Mouse (Mus musculus) CH12.LX (cell line): ENCODE data around the gene Apeh. TPM values are rescaled to one million over a fixed set of nuclear protein-coding genes. Genes with fewer than 3 reads are reported as not detected.

ENCODE experiments used
- DNase-seq: peaks from one replicate; pipeline ENCODE4 v3.0.0-alpha.2; 2013; ENCODE audit errors: extremely low read depth
- H3K27ac ChIP-seq: 2 replicates; pipeline ENCODE4 v1.5.1; 2012; ENCODE audit warnings: low read depth, mild to moderate bottlenecking, control low read depth, moderate library complexity; ENCODE audit not compliant: insufficient read depth
- H3K27me3 ChIP-seq: replicated peaks from 2 replicates; pipeline ENCODE3; 2012; ENCODE audit warnings: inconsistent platforms
- H3K36me3 ChIP-seq, 2 experiments: replicated peaks in 1 of 2; 2 replicates each; pipeline versions ENCODE3 to v1.6.1; 2012; ENCODE audit warnings: inconsistent platforms in 1 of 2, low read length in 1 of 2, mild to moderate bottlenecking in 1 of 2, mixed read lengths in 1 of 2, moderate library complexity in 1 of 2; ENCODE audit not compliant: control insufficient read depth in 1 of 2, insufficient read depth in 1 of 2
- H3K4me1 ChIP-seq, 2 experiments: 2 replicates each; pipeline ENCODE4 v1.6.1; 2012; ENCODE audit warnings: inconsistent platforms in 1 of 2, moderate library complexity in 1 of 2; ENCODE audit not compliant: insufficient read depth in 2 of 2, control insufficient read depth in 1 of 2
- H3K4me2 ChIP-seq: 2 replicates; pipeline ENCODE4 v1.6.1; 2012; ENCODE audit warnings: low read depth, mild to moderate bottlenecking, control low read depth; ENCODE audit not compliant: poor library complexity, insufficient read depth, severe bottlenecking
- H3K4me3 ChIP-seq, 3 experiments: fragments of 150-350 bp in 1 of 3; sonication (generic) in 1 of 3; replicated peaks in 1 of 3; 2 replicates each; pipeline versions ENCODE3 to v1.5.1; 2011 to 2012; ENCODE audit warnings: low read depth in 2 of 3, low read length in 2 of 3, mild to moderate bottlenecking in 2 of 3, moderate library complexity in 2 of 3, control low read depth in 1 of 3, improper control_type of control experiment in 1 of 3, inconsistent platforms in 1 of 3, mixed read lengths in 1 of 3; ENCODE audit not compliant: poor library complexity in 1 of 3
- H3K79me2 ChIP-seq: replicated peaks from 2 replicates; pipeline ENCODE4 v1.6.1; 2012; ENCODE audit warnings: mild to moderate bottlenecking, moderate library complexity; ENCODE audit not compliant: control insufficient read depth, poor library complexity, insufficient read depth, severe bottlenecking; ENCODE audit errors: extremely low read depth
- H3K9ac ChIP-seq: 2 replicates; pipeline ENCODE4 v1.6.1; 2012; ENCODE audit warnings: low read depth, mild to moderate bottlenecking, control low read depth, moderate library complexity; ENCODE audit not compliant: insufficient read depth
- H3K9me3 ChIP-seq: replicated peaks from 2 replicates; pipeline ENCODE3; 2012; ENCODE audit warnings: low read length, inconsistent platforms, mixed read lengths
- BHLHE40 ChIP-seq: IDR thresholded peaks from 2 replicates; pipeline ENCODE4 v1.6.1; 2011; ENCODE audit warnings: mild to moderate bottlenecking, low read depth, low read length, improper control_type of control experiment
- CHD1 ChIP-seq: IDR thresholded peaks from 2 replicates; pipeline ENCODE4 v1.6.1; 2012; ENCODE audit warnings: low read depth, low read length, improper control_type of control experiment, inconsistent platforms
- CHD2 ChIP-seq: IDR thresholded peaks from 2 replicates; pipeline ENCODE4 v1.6.1; 2011; ENCODE audit warnings: low read length, improper control_type of control experiment
- CTCF ChIP-seq, 2 experiments: IDR thresholded peaks in 1 of 2; conservative IDR thresholded peaks in 1 of 2; 2 replicates each; pipeline ENCODE4 v1.5.1; 2011 to 2012; ENCODE audit warnings: low read depth in 2 of 2, low read length in 2 of 2, improper control_type of control experiment in 1 of 2, inconsistent platforms in 1 of 2, mild to moderate bottlenecking in 1 of 2, moderate library complexity in 1 of 2
- E2F4 ChIP-seq: IDR thresholded peaks from 2 replicates; pipeline ENCODE4 v1.6.1; 2011; ENCODE audit warnings: low read depth, low read length, improper control_type of control experiment; ENCODE audit not compliant: insufficient replicate concordance
- EP300 ChIP-seq: IDR thresholded peaks from 2 replicates; pipeline ENCODE4 v1.6.1; 2011; ENCODE audit warnings: low read length, improper control_type of control experiment
- ETS1 ChIP-seq: conservative IDR thresholded peaks from 2 replicates; pipeline ENCODE4 v1.6.1; 2012; ENCODE audit warnings: low read depth, mild to moderate bottlenecking, inconsistent platforms, low read length, improper control_type of control experiment, moderate library complexity
- GABPA ChIP-seq: IDR thresholded peaks from 2 replicates; pipeline ENCODE4 v1.6.1; 2012; ENCODE audit warnings: low read depth, low read length, improper control_type of control experiment, inconsistent platforms; ENCODE audit not compliant: insufficient replicate concordance
- HCFC1 ChIP-seq: IDR thresholded peaks from 2 replicates; pipeline ENCODE4 v1.6.1; 2012; ENCODE audit warnings: low read depth, mild to moderate bottlenecking, inconsistent platforms, low read length, improper control_type of control experiment
- IRF4 ChIP-seq: IDR thresholded peaks from 2 replicates; pipeline ENCODE4 v1.6.1; 2014; ENCODE audit warnings: low read depth, mild to moderate bottlenecking, inconsistent platforms, low read length, improper control_type of control experiment
- JUN ChIP-seq: IDR thresholded peaks from 2 replicates; pipeline ENCODE4 v1.6.1; 2011; ENCODE audit warnings: low read depth, mild to moderate bottlenecking, low read length, improper control_type of control experiment, moderate library complexity; ENCODE audit not compliant: insufficient read depth
- JUND ChIP-seq: conservative IDR thresholded peaks from 2 replicates; pipeline ENCODE4 v1.6.1; 2011; ENCODE audit warnings: low read depth, low read length, improper control_type of control experiment
- MAX ChIP-seq: IDR thresholded peaks from 2 replicates; pipeline ENCODE4 v1.6.1; 2011; ENCODE audit warnings: low read length, improper control_type of control experiment
- MAZ ChIP-seq: IDR thresholded peaks from 2 replicates; pipeline ENCODE4 v1.6.1; 2012; ENCODE audit warnings: low read depth, mild to moderate bottlenecking, inconsistent platforms, low read length, improper control_type of control experiment, moderate library complexity
- MEF2A ChIP-seq: IDR thresholded peaks from 2 replicates; pipeline ENCODE4 v1.6.1; 2014; ENCODE audit warnings: low read depth, mild to moderate bottlenecking, inconsistent platforms, low read length, improper control_type of control experiment, borderline replicate concordance
- MYC ChIP-seq: IDR thresholded peaks from 2 replicates; pipeline ENCODE4 v1.6.1; 2011; ENCODE audit warnings: low read depth, mild to moderate bottlenecking, improper control_type of control experiment, low read length
- NELFE ChIP-seq: IDR thresholded peaks from 2 replicates; pipeline ENCODE4 v1.6.1; 2011; ENCODE audit warnings: low read depth, low read length, improper control_type of control experiment
- POLR2AphosphoS2 ChIP-seq: IDR thresholded peaks from 2 replicates; pipeline ENCODE4 v1.6.1; 2011; ENCODE audit warnings: low read depth, low read length, improper control_type of control experiment
- RAD21 ChIP-seq: IDR thresholded peaks from 2 replicates; pipeline ENCODE4 v1.6.1; 2011; ENCODE audit warnings: low read depth, mild to moderate bottlenecking, low read length, improper control_type of control experiment, moderate library complexity
- RCOR1 ChIP-seq: conservative IDR thresholded peaks from 2 replicates; pipeline ENCODE4 v1.6.1; 2012; ENCODE audit warnings: low read depth, mild to moderate bottlenecking, inconsistent platforms, low read length, improper control_type of control experiment
- SIN3A ChIP-seq: IDR thresholded peaks from 2 replicates; pipeline ENCODE4 v1.6.1; 2012; ENCODE audit warnings: low read length, improper control_type of control experiment, inconsistent platforms
- SMC3 ChIP-seq: IDR thresholded peaks from 2 replicates; pipeline ENCODE4 v1.6.1; 2011; ENCODE audit warnings: low read depth, low read length, improper control_type of control experiment
- TBP ChIP-seq: conservative IDR thresholded peaks from 2 replicates; pipeline ENCODE4 v1.6.1; 2011; ENCODE audit warnings: low read depth, low read length, improper control_type of control experiment
- TCF12 ChIP-seq: IDR thresholded peaks from 2 replicates; pipeline ENCODE4 v1.6.1; 2014; ENCODE audit warnings: low read depth, mild to moderate bottlenecking, inconsistent platforms, low read length, improper control_type of control experiment
- UBTF ChIP-seq: IDR thresholded peaks from 2 replicates; pipeline ENCODE4 v1.6.1; 2012; ENCODE audit warnings: low read depth, mild to moderate bottlenecking, inconsistent platforms, low read length, improper control_type of control experiment, moderate library complexity
- USF1 ChIP-seq: IDR thresholded peaks from 2 replicates; pipeline ENCODE4 v1.6.1; 2014; ENCODE audit warnings: low read depth, mild to moderate bottlenecking, inconsistent platforms, low read length, improper control_type of control experiment
- USF2 ChIP-seq: conservative IDR thresholded peaks from 2 replicates; pipeline ENCODE4 v1.6.1; 2011; ENCODE audit warnings: low read depth, low read length, improper control_type of control experiment
- ZMIZ1 ChIP-seq: IDR thresholded peaks from 2 replicates; pipeline ENCODE4 v1.6.1; 2012; ENCODE audit warnings: low read depth, mild to moderate bottlenecking, inconsistent platforms, low read length, improper control_type of control experiment
- ZNF384 ChIP-seq: IDR thresholded peaks from 2 replicates; pipeline ENCODE4 v1.6.1; 2012; ENCODE audit warnings: low read depth, low read length, improper control_type of control experiment, inconsistent platforms
- dilution Hi-C: fragments of 300-500 bp; cut with MboI; formaldehyde crosslinking; loops from 2 replicates; pipeline ENCODE4 v1.14.3; 2020; ENCODE audit warnings: low sequenced_read_pairs; ENCODE audit not compliant: extremely low pct_unique_long_range_greater_than_20kb, extremely low pct_ligation_motif_present
- in situ Hi-C: fragments of 300-500 bp; cut with MboI; formaldehyde crosslinking; loops from 3 replicates; pipeline ENCODE4 v1.14.3; 2019; ENCODE audit warnings: low sequenced_read_pairs, low pct_ligation_motif_present, low pct_unique_long_range_greater_than_20kb, mixed read lengths
- polyA plus RNA-seq: library from polyadenylated mRNA; unstranded; fragments of >175 nt; gene quantifications from 2 replicates; pipeline ENCODE4 v1.2.1, GENCODE M21; 2012; ENCODE audit warnings: low read depth; ENCODE audit not compliant: insufficient read length
- total RNA-seq, 2 experiments: library from RNA; depleted of rRNA; stranded (reverse); fragments of 300-350 nt in 1 of 2; fragments of >200 nt in 1 of 2; gene quantifications; 2 replicates each; pipeline ENCODE4 v1.2.3; 2012 to 2014

The Apeh gene
- total and polyA plus RNA-seq, 3 experiments, result 36.2 to 69.5 (median 53.2) TPM

DNA sequence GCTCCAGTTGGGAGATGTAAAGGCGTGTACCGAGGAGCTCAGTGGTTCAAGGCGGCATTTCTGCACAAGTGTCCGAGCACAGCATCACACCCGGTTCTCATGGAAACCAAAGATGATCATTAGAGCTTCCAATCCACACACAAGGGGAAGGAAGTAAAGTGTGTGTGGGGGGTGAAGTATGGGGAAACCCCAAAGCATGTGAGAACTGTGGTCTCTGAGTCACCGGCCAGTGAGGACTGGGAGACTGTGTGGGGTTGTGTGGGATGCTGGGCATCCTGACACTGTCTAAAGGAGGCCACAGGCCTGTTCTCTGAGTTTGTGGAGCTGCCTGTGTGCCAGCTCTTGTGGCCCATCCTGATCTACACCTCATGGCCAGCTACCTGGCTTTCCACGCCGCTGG lies 26.3 kb upstream of the Apeh start:
- peaks cover 29 to 58% of the 10 kb centered on the region in 2 experiments for H3K4me1 ChIP-seq
- TF ChIP-seq USF2, result no peak
- TF ChIP-seq RAD21, result no peak
- TF ChIP-seq BHLHE40, result peak; percentile 78
- TF ChIP-seq RCOR1, result no peak
- no peak for TF ChIP-seq POLR2AphosphoS2
- TF ChIP-seq CHD2, result no peak
- TF ChIP-seq CHD1, result no peak
- TF ChIP-seq SIN3A, result no peak
- TF ChIP-seq MEF2A, result no peak
- no peak for TF ChIP-seq SMC3
- no peak for TF ChIP-seq USF1
- TF ChIP-seq MAZ, result no peak
- no peak; the same call in 1 of the 2 replicates for TF ChIP-seq IRF4
- TF ChIP-seq ZNF384, result no peak
- peak; percentile 68 for TF ChIP-seq ETS1
- peak; percentile 72 for TF ChIP-seq EP300
- no peak for TF ChIP-seq ZMIZ1
- TF ChIP-seq NELFE, result no peak
- TF ChIP-seq TBP, result 0 out of 2 replicates have a peak, but pooled peaks have one; percentile 39
- peak; percentile 21; the same call in 1 of the 2 replicates for TF ChIP-seq TCF12
- peak; percentile 67 for TF ChIP-seq MYC
- no peak for TF ChIP-seq UBTF
- in situ Hi-C loops, result no loop called here

DNA sequence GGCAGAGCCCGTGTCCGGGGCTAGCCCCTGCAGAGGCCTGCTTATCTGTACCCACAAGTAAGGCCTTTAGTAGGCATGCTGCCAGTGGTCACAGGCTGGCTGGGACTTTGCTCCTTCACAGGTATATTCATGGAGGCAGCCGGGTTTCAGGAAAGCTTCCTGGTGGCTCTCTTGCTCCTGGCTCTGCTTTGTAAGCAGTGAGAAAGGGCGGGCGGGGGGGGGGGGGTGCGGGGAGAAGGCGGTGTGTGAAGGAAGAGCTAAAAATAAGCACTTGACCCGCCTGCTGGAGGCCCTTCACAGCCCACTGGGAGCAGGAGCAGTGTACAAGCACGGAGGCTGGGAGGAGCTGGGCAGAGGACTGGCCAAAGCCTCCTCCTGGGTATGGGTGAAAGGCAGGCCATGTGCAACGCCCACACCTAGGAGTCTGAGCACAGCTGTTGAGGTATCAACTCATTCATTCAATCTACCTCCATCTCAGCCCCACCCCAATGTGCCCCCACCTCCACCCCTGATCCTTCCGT lies 25.5 kb upstream of the Apeh start:
- H3K79me2 ChIP-seq, result no peaks in the 10 kb centered on the region
- TF ChIP-seq MEF2A, result no peak
- no peak for TF ChIP-seq HCFC1
- TF ChIP-seq GABPA, result no peak
- TF ChIP-seq MYC, result no peak
- no peak for TF ChIP-seq CHD2
- no peak for TF ChIP-seq MAX
- TF ChIP-seq EP300, result no peak
- TF ChIP-seq CTCF (conservative IDR thresholded peaks at IDR 0.05 in 1 of 2, IDR thresholded peaks at IDR 0.05 in 1 of 2; ENCODE audit: low read depth in 2 of 2, low read length in 2 of 2), result no peak
- no peak for TF ChIP-seq JUND
- TF ChIP-seq ZMIZ1, result no peak
- no peak for TF ChIP-seq RCOR1
- no peak for TF ChIP-seq JUN
- TF ChIP-seq E2F4, result no peak
- TF ChIP-seq SMC3, result no peak
- TF ChIP-seq BHLHE40, result no peak
- in situ Hi-C loops, result no loop called here
- no peak overlapping the region for H3K27ac ChIP-seq
- no peak for DNase-seq
- H3K27me3 ChIP-seq, result no peaks in the 10 kb centered on the region
- H3K36me3 ChIP-seq, result peaks cover 0 to 21% of the 10 kb centered on the region in 2 experiments
- dilution Hi-C loops, result no loop called here
- no peak overlapping the region for H3K4me2 ChIP-seq
- H3K9me3 ChIP-seq, result no peaks in the 10 kb centered on the region
- H3K4me3 ChIP-seq, result no peak overlapping the region
- no peak overlapping the region for H3K9ac ChIP-seq
- H3K4me1 ChIP-seq, result peaks cover 23 to 51% of the 10 kb centered on the region in 2 experiments

More for the DNA sequence above, 26.3 kb upstream of the Apeh start:
- no peak overlapping the region for H3K4me2 ChIP-seq
- H3K36me3 ChIP-seq, result peaks cover 0 to 14% of the 10 kb centered on the region in 2 experiments
- no peak overlapping the region for H3K4me3 ChIP-seq
- H3K9me3 ChIP-seq, result no peaks in the 10 kb centered on the region
- DNase-seq, result peak; percentile 70
- no peaks in the 10 kb centered on the region for H3K27me3 ChIP-seq
- dilution Hi-C loops, result no loop called here
- no peak overlapping the region for H3K27ac ChIP-seq
- no peaks in the 10 kb centered on the region for H3K79me2 ChIP-seq
- no peak overlapping the region for H3K9ac ChIP-seq
